Mouse (Mus musculus) heart, postnatal 0 days (tissue): Measurements from ENCODE around the gene Hist1h3a.

Experiments
- CTCF ChIP-seq: IDR thresholded peaks from 2 replicates; pipeline ENCODE4 v1.5.1; 2016; ENCODE audit warnings: antibody characterized with exemption, control low read depth, low read depth
- EP300 ChIP-seq: IDR thresholded peaks from 2 replicates; pipeline ENCODE4 v1.6.1; 2016; ENCODE audit warnings: antibody characterized with exemption, low read depth

DNA sequence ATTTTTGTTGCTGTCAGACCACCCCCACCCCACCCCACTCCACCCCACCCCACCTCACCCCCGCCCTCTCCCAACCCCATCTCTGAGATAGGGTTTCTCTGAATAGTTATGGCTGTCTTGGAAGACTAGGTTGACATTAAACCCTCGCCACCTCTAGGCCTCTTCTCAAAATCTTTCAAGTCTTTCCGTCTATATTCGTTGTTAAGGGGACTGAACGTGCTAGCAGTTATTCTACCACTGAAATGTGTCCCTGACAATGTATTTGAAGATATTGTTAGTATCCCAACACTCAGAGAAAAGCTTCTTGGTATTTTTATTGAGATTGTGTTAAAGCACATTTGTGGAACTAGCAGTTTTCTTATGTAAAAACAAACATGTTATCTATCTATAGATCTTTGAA, 21.3 kb downstream of the Hist1h3a start:
- TF ChIP-seq CTCF (no peak), EP300 (no peak)
